Mouse (Mus musculus) heart, postnatal 0 days (tissue): ENCODE results near the gene Sbsn. TPM values are rescaled to one million over a fixed set of nuclear protein-coding genes. Genes with fewer than 3 reads are reported as not detected.
A peak's percentile ranks its signal among the peaks of the same experiment; 100 is the strongest.

ENCODE experiments used
- ATAC-seq: fragments of 200-750 bp; cut with Nextera tagmentation; 2 replicates; pipeline ENCODE4 v1.8.0; 2017; ENCODE audit warnings: low read depth, moderate number of reproducible peaks, moderate library complexity; ENCODE audit not compliant: insufficient read depth
- DNase-seq: peaks from one replicate; pipeline ENCODE4 v3.0.0-alpha.2; 2016; ENCODE audit warnings: low spot score
- H3K27ac ChIP-seq: fragments of 300-500 bp; sonication (generic); 2 replicates; pipeline ENCODE4 v1.5.1; 2014; ENCODE audit warnings: low read depth, mild to moderate bottlenecking
- H3K27me3 ChIP-seq: fragments of 300-500 bp; sonication (generic); 2 replicates; pipeline ENCODE4 v1.6.1; 2014; ENCODE audit warnings: low read length, mixed read lengths; ENCODE audit not compliant: control insufficient read depth, insufficient read depth
- H3K36me3 ChIP-seq: fragments of 300-500 bp; sonication (generic); replicated peaks from 2 replicates; pipeline ENCODE4 v1.6.1; 2014; ENCODE audit warnings: low read length, mixed read lengths; ENCODE audit not compliant: control insufficient read depth, insufficient read depth
- H3K4me1 ChIP-seq: fragments of 300-500 bp; sonication (generic); 2 replicates; pipeline ENCODE4 v1.6.1; 2014; ENCODE audit warnings: antibody characterized with exemption; ENCODE audit not compliant: control insufficient read depth, insufficient read depth
- H3K4me2 ChIP-seq: fragments of 300-500 bp; sonication (generic); 2 replicates; pipeline ENCODE4 v1.6.1; 2014; ENCODE audit warnings: low read depth, mild to moderate bottlenecking, low read length, moderate library complexity
- H3K4me3 ChIP-seq: fragments of 300-500 bp; sonication (generic); 2 replicates; pipeline ENCODE4 v1.5.1; 2014; ENCODE audit warnings: low read depth, low read length
- H3K9ac ChIP-seq: fragments of 300-500 bp; sonication (generic); replicated peaks from 2 replicates; pipeline ENCODE4 v1.6.1; 2014; ENCODE audit warnings: low read depth, low read length, mixed read lengths
- H3K9me3 ChIP-seq: fragments of 300-500 bp; sonication (generic); replicated peaks from 2 replicates; pipeline ENCODE4 v1.6.1; 2016; ENCODE audit warnings: low read length; ENCODE audit not compliant: control insufficient read depth
- CTCF ChIP-seq: IDR thresholded peaks from 2 replicates; pipeline ENCODE4 v1.5.1; 2016; ENCODE audit warnings: antibody characterized with exemption, control low read depth, low read depth
- EP300 ChIP-seq: IDR thresholded peaks from 2 replicates; pipeline ENCODE4 v1.6.1; 2016; ENCODE audit warnings: antibody characterized with exemption, low read depth
- WGBS: fragments of 180-500 bp; shearing (Covaris S2); extraction: QIAGEN DNeasy Blood & Tissue Kit; methylation state at CpG from one replicate; pipeline ENCODE4 v1.1.7; 2014; 5-methylcytosine and 5-hydroxymethylcytosine counted together
- polyA plus RNA-seq: library from polyadenylated mRNA; unstranded; fragments of >200 nt; fragmentation: Nextera tagmentation; extraction: Ambion mirVana; gene quantifications from 2 replicates; pipeline ENCODE4 v1.2.1, GENCODE M21; 2015
- total RNA-seq: library from RNA; depleted of rRNA; stranded (reverse); fragments of >200 nt; gene quantifications from 2 replicates; pipeline ENCODE4 v1.2.3, GENCODE M21; 2014; ENCODE audit warnings: low replicate concordance

The Sbsn gene
- total and polyA plus RNA-seq, 2 experiments from 2014 or later, result 0.23 to 2.5 TPM

- 51% methylated on average over 7 of the region's 7 CpGs for WGBS
- no peaks in the 10 kb centered on the region for H3K4me1 ChIP-seq
- TF ChIP-seq EP300 (no peak), CTCF (no peak)
Observed at GRCm38 (mm10) chr7:30777081-30777579, 25.9 kb downstream of the Sbsn start.

DNA sequence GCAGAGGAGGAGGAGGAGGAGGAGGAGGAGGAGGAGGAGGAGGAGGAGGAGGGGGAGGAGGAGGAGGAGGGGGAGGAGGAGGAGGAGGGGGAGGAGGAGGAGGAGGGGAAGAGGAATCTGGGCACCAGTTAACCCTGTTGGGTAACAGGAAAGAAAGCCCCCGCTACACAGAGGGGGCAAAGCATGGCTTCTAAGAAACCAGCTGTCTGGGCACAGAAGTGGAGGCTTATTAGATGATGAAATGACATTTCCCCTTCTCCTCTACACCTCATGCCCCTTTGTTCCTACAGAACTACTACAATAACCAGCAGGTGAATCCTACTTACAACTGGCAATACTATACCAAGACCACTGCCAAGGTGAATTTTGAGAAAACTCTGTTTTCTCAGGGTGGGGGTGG lies 26.6 kb downstream of the Sbsn start:
- H3K36me3 ChIP-seq, result no peaks in the 10 kb centered on the region
- TF ChIP-seq EP300, result no peak
- TF ChIP-seq CTCF, result no peak
- no peak overlapping the region for H3K9ac ChIP-seq
- no peak for DNase-seq
- H3K4me1 ChIP-seq, result no peaks in the 10 kb centered on the region
- H3K27me3 ChIP-seq, result no peaks in the 10 kb centered on the region
- H3K4me2 ChIP-seq, result no peak overlapping the region
- WGBS, result 69% methylated on average over 1 of the region's 1 CpGs
- H3K9me3 ChIP-seq, result no peaks in the 10 kb centered on the region
- no peak for ATAC-seq
- H3K27ac ChIP-seq, result no peak overlapping the region
- no peak overlapping the region for H3K4me3 ChIP-seq

More at GRCm38 (mm10) chr7:30777081-30777579, 25.9 kb downstream of the Sbsn start:
- H3K4me2 ChIP-seq, result no peak overlapping the region
- ATAC-seq (no peak), DNase-seq (no peak)
- no peaks in the 10 kb centered on the region for H3K27me3 ChIP-seq
- H3K36me3 ChIP-seq, result no peaks in the 10 kb centered on the region
- H3K27ac ChIP-seq, result no peak overlapping the region
- H3K9ac ChIP-seq, result no peak overlapping the region
- no peaks in the 10 kb centered on the region for H3K9me3 ChIP-seq
- no peak overlapping the region for H3K4me3 ChIP-seq

- H3K9me3 ChIP-seq, result no peaks in the 10 kb centered on the region
- no peak for TF ChIP-seq EP300
- peak; percentile 34 for TF ChIP-seq CTCF
- no peak for ATAC-seq
- no peak overlapping the region for H3K27ac ChIP-seq
- no peaks in the 10 kb centered on the region for H3K4me1 ChIP-seq
- H3K9ac ChIP-seq, result no peak overlapping the region
- H3K36me3 ChIP-seq, result no peaks in the 10 kb centered on the region
- WGBS, result 61% methylated on average over 4 of the region's 4 CpGs
- no peak overlapping the region for H3K4me3 ChIP-seq
- no peaks in the 10 kb centered on the region for H3K27me3 ChIP-seq
- no peak overlapping the region for H3K4me2 ChIP-seq
- no peak for DNase-seq
Observed at GRCm38 (mm10) chr7:30781792-30782191, 30.5 kb downstream of the Sbsn start.

GRCm38 (mm10) chr7:30782658-30783057 lies 31.4 kb downstream of the Sbsn start:
- ATAC-seq, result no peak
- TF ChIP-seq CTCF (no peak), EP300 (no peak)

GRCm38 (mm10) chr7:30785154-30785553 lies 33.9 kb downstream of the Sbsn start:
- no peak overlapping the region for H3K27ac ChIP-seq
- no peak overlapping the region for H3K9ac ChIP-seq
- ATAC-seq (no peak), DNase-seq (no peak)
- H3K4me2 ChIP-seq, result no peak overlapping the region
- no peaks in the 10 kb centered on the region for H3K36me3 ChIP-seq
- H3K27me3 ChIP-seq, result peaks cover 10% of the 10 kb centered on the region; the same call in 1 of the 2 replicates
- no peak overlapping the region for H3K4me3 ChIP-seq
- 58% methylated on average over 1 of the region's 1 CpGs for WGBS
- TF ChIP-seq CTCF, result no peak
- TF ChIP-seq EP300, result no peak
- H3K4me1 ChIP-seq, result no peaks in the 10 kb centered on the region
- H3K9me3 ChIP-seq, result no peaks in the 10 kb centered on the region

More at GRCm38 (mm10) chr7:30782658-30783057, 31.4 kb downstream of the Sbsn start:
- Histone ChIP-seq H3K27me3 (no peaks in the 10 kb centered on the region), H3K9me3 (no peaks in the 10 kb centered on the region), H3K27ac (no peak overlapping the region), H3K4me3 (no peak overlapping the region), H3K36me3 (no peaks in the 10 kb centered on the region), H3K4me1 (no peaks in the 10 kb centered on the region), H3K9ac (no peak overlapping the region), H3K4me2 (no peak overlapping the region)
- DNase-seq, result no peak
- 67% methylated on average over 3 of the region's 3 CpGs for WGBS
